9 mouse cellular contexts compared by ENCODE assay signal in genomic region chr11:58092541-58092940, GRCm38 (mm10). TPM values are rescaled to one million over a fixed set of nuclear protein-coding genes. Genes with fewer than 3 reads are reported as not detected.
DNase-seq lines count a peak whose midpoint lies in the region; ATAC-seq and TF ChIP-seq lines count a peak whose summit lies in the region.
"Had no signal": no experiment of that assay in that cellular context is flagged by ENCODE, and none has a peak within 500 bp of the region (broad histone marks: within the 10 kb centered on the region; RNA-seq: fewer than 3 reads in every experiment).

No protein-coding gene starts in this region.

- 43% methylated on average over 4 of the region's 4 CpGs for WGBS in embryonic facial prominence, embryonic 14.5 days
- 55% methylated on average over 4 of the region's 4 CpGs for WGBS in intestine, embryonic 15.5 days

- H3K9ac ChIP-seq in embryonic facial prominence, embryonic 14.5 days (ENCODE audit: low read depth, low read length): peak overlapping the region; percentile 42; the same call in 1 of the 2 replicates
- peak overlapping the region; percentile 13; the same call in 1 of the 2 replicates for H3K9ac ChIP-seq in intestine, embryonic 15.5 days

- no peak overlapping the region for H3K27ac ChIP-seq in layer of hippocampus, adult 2 months
- no peak overlapping the region for H3K27ac ChIP-seq in embryonic facial prominence, embryonic 14.5 days (replicated peaks; ENCODE audit: low read depth, low read length)
- H3K27ac ChIP-seq in intestine, embryonic 15.5 days: no peak overlapping the region

- no peaks in the 10 kb centered on the region for H3K9me3 ChIP-seq in embryonic facial prominence, embryonic 14.5 days (ENCODE audit: control insufficient read depth, low read length)
- H3K9me3 ChIP-seq in intestine, embryonic 15.5 days: no peaks in the 10 kb centered on the region

- H3K4me3 ChIP-seq in layer of hippocampus, adult 2 months: peak overlapping the region; percentile 23; the same call in 1 of the 2 replicates
- H3K4me3 ChIP-seq in embryonic facial prominence, embryonic 14.5 days (ENCODE audit: low read depth, low read length): no peak overlapping the region
- H3K4me3 ChIP-seq in intestine, embryonic 15.5 days (replicated peaks): peak overlapping the region; percentile 11; the same call in 1 of the 2 replicates

- no peaks in the 10 kb centered on the region for H3K27me3 ChIP-seq in embryonic facial prominence, embryonic 14.5 days (replicated peaks; ENCODE audit: control insufficient read depth, insufficient read depth, low read length)
- H3K27me3 ChIP-seq in intestine, embryonic 15.5 days (replicated peaks): no peaks in the 10 kb centered on the region

- no peaks in the 10 kb centered on the region for H3K36me3 ChIP-seq in embryonic facial prominence, embryonic 14.5 days (ENCODE audit: control insufficient read depth, insufficient read depth, low read length)
- no peaks in the 10 kb centered on the region for H3K36me3 ChIP-seq in intestine, embryonic 15.5 days

- no peak for TF ChIP-seq CTCF in layer of hippocampus, adult 2 months (conservative IDR thresholded peaks at IDR 0.05)

- no peaks in the 10 kb centered on the region for H3K4me1 ChIP-seq in embryonic facial prominence, embryonic 14.5 days (ENCODE audit: control insufficient read depth, insufficient read depth, low read length)
- H3K4me1 ChIP-seq in intestine, embryonic 15.5 days (replicated peaks): peaks cover 8% of the 10 kb centered on the region

- H3K4me2 ChIP-seq in embryonic facial prominence, embryonic 14.5 days (ENCODE audit: low read depth, low read length): peak overlapping the region; percentile 44
- H3K4me2 ChIP-seq in intestine, embryonic 15.5 days (replicated peaks): peak overlapping the region; percentile 56

- DNase-seq in layer of hippocampus, adult 2 months (ENCODE audit: low spot score in 2 of 2): no peak
- DNase-seq in layer of hippocampus, postnatal 14 days (ENCODE audit: low spot score in 2 of 2): no peak
- DNase-seq in embryonic facial prominence, embryonic 14.5 days (ENCODE audit: low spot score): no peak
- DNase-seq in urinary bladder, adult 2 months (ENCODE audit: low spot score): no peak
- DNase-seq in adrenal gland, adult 8-10 months: no peak
- no peak for DNase-seq in right cerebral cortex, postnatal 4 days

- no peak for ATAC-seq in embryonic facial prominence, embryonic 14.5 days (ENCODE audit: low read depth)
- ATAC-seq in intestine, embryonic 15.5 days: no peak
- peak; percentile 72 for ATAC-seq in megakaryocyte progenitor cell, adult 5-6 weeks (replicated peaks; ENCODE audit: poor library complexity)

RNA-seq across cellular contexts. Expression of gene Gm12248, which starts 0.4 kb away (rescaled TPM):
- not detected for total RNA-seq in layer of hippocampus, adult 2 months (2021)
- not detected for total RNA-seq in layer of hippocampus, postnatal 14 days (2021)
- polyA plus RNA-seq in embryonic facial prominence, embryonic 14.5 days (2014; fragmentation: Nextera tagmentation; extraction: Ambion mirVana): not detected in 2 replicates
- not detected in 2 replicates for polyA plus RNA-seq in intestine, embryonic 15.5 days (2015; fragmentation: Nextera tagmentation; extraction: Ambion mirVana)
- not detected in 2 replicates for total RNA-seq in megakaryocyte progenitor cell, adult 5-6 weeks (2015)
- not detected in 2 replicates for total RNA-seq in megakaryocyte progenitor cell, adult 5-6 weeks (2017)
- not detected in 2 replicates for polyA plus RNA-seq in urinary bladder, adult 2 months (2012; rRNA removed)
- 1 to 10 TPM in 1 of 4 experiments, not detected in 3; 3.1 TPM for total RNA-seq in adrenal gland, adult 8-10 months (2022)
- total RNA-seq: left cerebral cortex, adult 18-20 months had no signal

RNA-seq across cellular contexts. Expression of gene Cnot8, which starts 11.4 kb away (rescaled TPM):
- total RNA-seq in layer of hippocampus, adult 2 months (2021): 10 to 100 TPM; 56.0 to 57.7 TPM
- total RNA-seq in layer of hippocampus, postnatal 14 days (2021): 10 to 100 TPM; 48.2 to 50.3 TPM
- polyA plus RNA-seq in embryonic facial prominence, embryonic 14.5 days (2014; fragmentation: Nextera tagmentation; extraction: Ambion mirVana): 85.8 and 94.9 TPM in 2 replicates
- 78.3 and 79.4 TPM in 2 replicates for polyA plus RNA-seq in intestine, embryonic 15.5 days (2015; fragmentation: Nextera tagmentation; extraction: Ambion mirVana)
- total RNA-seq in megakaryocyte progenitor cell, adult 5-6 weeks (2015): 68.2 and 73.9 TPM in 2 replicates
- 113 and 114 TPM in 2 replicates for total RNA-seq in megakaryocyte progenitor cell, adult 5-6 weeks (2017)
- 68.3 and 78.0 TPM in 2 replicates for polyA plus RNA-seq in urinary bladder, adult 2 months (2012; rRNA removed)
- total RNA-seq in adrenal gland, adult 8-10 months (2022): 10 to 100 TPM; 55.0 to 59.3 (median 56.6) TPM
